Mouse (Mus musculus): ENCODE measurements at regions not wholly inside any gene's neighbourhood (a gene's known extent, or its start where the extent isn't known, plus 50 kb on each side); places are given as distances from the start of the nearest gene placed in this dataset.

- DNase-seq, result peak; percentile 67 to 68
Measured at GRCm38 (mm10) chrX:6261469-6261868, 59.1 kb downstream of the Bmp15 start.

GRCm38 (mm10) chrX:6258523-6258922 is 62.0 kb downstream of the Bmp15 start:
- DNase-seq, result no peak

- DNase-seq, result no peak
Measured at GRCm38 (mm10) chrX:6254058-6254457, 66.5 kb downstream of the Bmp15 start.

GRCm38 (mm10) chrX:6252873-6253272 is 67.6 kb downstream of the Bmp15 start:
- DNase-seq, result no peak
